Mouse (Mus musculus) spleen, adult 2 months (tissue): ENCODE results near the gene Lrrc9. TPM values are rescaled to one million over a fixed set of nuclear protein-coding genes. Genes with fewer than 3 reads are reported as not detected.

Experiments used
- DNase-seq, 2 experiments: peaks; one replicate each; pipeline versions ENCODE4 v3.0.0 to v3.0.0-alpha.2; 2012 to 2021; ENCODE audit warnings: low spot score in 2 of 2, low read depth in 1 of 2
- H3K27ac ChIP-seq: fragments of 200-500 bp; 2 replicates; pipeline ENCODE4 v1.5.1; 2012; ENCODE audit warnings: low read length, inconsistent platforms; ENCODE audit not compliant: insufficient read depth
- H3K27me3 ChIP-seq: fragments of 200-500 bp; 2 replicates; pipeline ENCODE4 v1.6.1; 2012; ENCODE audit warnings: mild to moderate bottlenecking, moderate library complexity, low read length, inconsistent platforms; ENCODE audit not compliant: control insufficient read depth, insufficient read depth
- H3K36me3 ChIP-seq: fragments of 200-500 bp; 2 replicates; pipeline ENCODE4 v1.6.1; 2012; ENCODE audit warnings: mild to moderate bottlenecking, low read length, inconsistent platforms; ENCODE audit not compliant: control insufficient read depth, insufficient read depth
- H3K4me1 ChIP-seq: fragments of 200-500 bp; 2 replicates; pipeline ENCODE4 v1.6.1; 2011; ENCODE audit warnings: inconsistent platforms; ENCODE audit not compliant: control insufficient read depth, insufficient read depth, insufficient read length
- H3K4me3 ChIP-seq: fragments of 200-500 bp; 2 replicates; pipeline ENCODE4 v1.5.1; 2011; ENCODE audit warnings: mild to moderate bottlenecking, inconsistent platforms; ENCODE audit not compliant: insufficient read depth, insufficient read length; ENCODE audit errors: extremely low read depth
- CTCF ChIP-seq: fragments of 200-500 bp; IDR thresholded peaks from 2 replicates; pipeline ENCODE4 v1.5.1; 2011; ENCODE audit warnings: mild to moderate bottlenecking, inconsistent platforms; ENCODE audit not compliant: insufficient read depth, insufficient read length, insufficient replicate concordance; ENCODE audit errors: extremely low read depth
- POLR2A ChIP-seq: fragments of 200-500 bp; IDR thresholded peaks from 2 replicates; pipeline ENCODE4 v1.6.1; 2011; ENCODE audit warnings: low read depth, low read length, inconsistent platforms
- WGBS: fragments of 180-500 bp; shearing (Covaris S2); methylation state at CpG from one replicate; pipeline ENCODE4 v1.1.7; 2018; 5-methylcytosine and 5-hydroxymethylcytosine counted together
- polyA plus RNA-seq: library from polyadenylated mRNA; depleted of rRNA; stranded (reverse); fragments of >200 nt; gene quantifications from 2 replicates; pipeline ENCODE4 v1.2.3, GENCODE M21; 2012

The Lrrc9 gene
- polyA plus RNA-seq, 1 experiment = not detected

- TF ChIP-seq CTCF (no peak), POLR2A (no peak)
- Histone ChIP-seq H3K27me3 (no peaks in the 10 kb centered on the region), H3K4me1 (no peaks in the 10 kb centered on the region), H3K27ac (no peak overlapping the region), H3K36me3 (no peaks in the 10 kb centered on the region), H3K4me3 (no peak overlapping the region)
- WGBS = 86% methylated on average over 7 of the region's 7 CpGs
- DNase-seq = no peak
Observed at GRCm38 (mm10) chr12:72509606-72510005, 67.9 kb downstream of the Lrrc9 start.

- H3K36me3 ChIP-seq = no peaks in the 10 kb centered on the region
- no peaks in the 10 kb centered on the region for H3K4me1 ChIP-seq
- WGBS = 62% methylated on average over 3 of the region's 3 CpGs
- no peak overlapping the region for H3K4me3 ChIP-seq
- H3K27me3 ChIP-seq = no peaks in the 10 kb centered on the region
- no peak for DNase-seq
- no peak for TF ChIP-seq POLR2A
- TF ChIP-seq CTCF = no peak
- H3K27ac ChIP-seq = no peak overlapping the region
Observed at GRCm38 (mm10) chr12:72515446-72515845, 73.8 kb downstream of the Lrrc9 start.

- H3K27me3 ChIP-seq = no peaks in the 10 kb centered on the region
- 93% methylated on average over 12 of the region's 12 CpGs for WGBS
Observed at GRCm38 (mm10) chr12:72518114-72518728, 76.6 kb downstream of the Lrrc9 start.

GRCm38 (mm10) chr12:72519352-72519751 lies 77.7 kb downstream of the Lrrc9 start:
- TF ChIP-seq CTCF (no peak), POLR2A (no peak)
- 88% methylated on average over 9 of the region's 9 CpGs for WGBS
- no peaks in the 10 kb centered on the region for H3K27me3 ChIP-seq
- no peaks in the 10 kb centered on the region for H3K36me3 ChIP-seq
- DNase-seq = no peak
- no peak overlapping the region for H3K4me3 ChIP-seq
- no peaks in the 10 kb centered on the region for H3K4me1 ChIP-seq
- H3K27ac ChIP-seq = no peak overlapping the region

More at GRCm38 (mm10) chr12:72518114-72518728, 76.6 kb downstream of the Lrrc9 start:
- DNase-seq = no peak
- no peak overlapping the region for H3K27ac ChIP-seq
- H3K4me1 ChIP-seq = no peaks in the 10 kb centered on the region
- H3K4me3 ChIP-seq = no peak overlapping the region
- TF ChIP-seq POLR2A = no peak
- TF ChIP-seq CTCF = no peak
- H3K36me3 ChIP-seq = no peaks in the 10 kb centered on the region

GRCm38 (mm10) chr12:72519855-72520254 lies 78.2 kb downstream of the Lrrc9 start:
- Histone ChIP-seq H3K27ac (no peak overlapping the region), H3K4me3 (no peak overlapping the region), H3K36me3 (no peaks in the 10 kb centered on the region), H3K4me1 (no peaks in the 10 kb centered on the region), H3K27me3 (no peaks in the 10 kb centered on the region)
- WGBS = 88% methylated on average over 5 of the region's 5 CpGs
- DNase-seq = no peak
- TF ChIP-seq POLR2A = no peak
- no peak for TF ChIP-seq CTCF

GRCm38 (mm10) chr12:72520645-72521044 lies 79.0 kb downstream of the Lrrc9 start:
- H3K27ac ChIP-seq = no peak overlapping the region
- H3K4me1 ChIP-seq = no peaks in the 10 kb centered on the region
- TF ChIP-seq POLR2A (no peak), CTCF (peak; percentile 55; the same call in 1 of the 2 replicates)
- DNase-seq = peak; percentile 37 to 60
- no peaks in the 10 kb centered on the region for H3K36me3 ChIP-seq
- 0% methylated on average over 2 of the region's 2 CpGs for WGBS
- no peak overlapping the region for H3K4me3 ChIP-seq
- no peaks in the 10 kb centered on the region for H3K27me3 ChIP-seq

GRCm38 (mm10) chr12:72525588-72525987 lies 83.9 kb downstream of the Lrrc9 start:
- no peak for TF ChIP-seq POLR2A
- Histone ChIP-seq H3K27ac (no peak overlapping the region), H3K36me3 (no peaks in the 10 kb centered on the region), H3K4me1 (no peaks in the 10 kb centered on the region), H3K27me3 (peaks cover 2% of the 10 kb centered on the region; the same call in 1 of the 2 replicates), H3K4me3 (no peak overlapping the region)
- WGBS = 59% methylated on average over 4 of the region's 4 CpGs
- no peak for DNase-seq
